Mouse (Mus musculus) small intestine, adult 2 months (tissue): ENCODE data around the gene Rho.

Source experiments
- CTCF ChIP-seq: fragments of 200-500 bp; IDR thresholded peaks from 2 replicates; pipeline ENCODE4 v1.5.1; 2012; ENCODE audit warnings: low read depth, mild to moderate bottlenecking, control low read depth, inconsistent platforms, low read length, moderate library complexity, mixed read lengths; ENCODE audit not compliant: insufficient replicate concordance, insufficient read length; ENCODE audit errors: extremely low read depth
- POLR2A ChIP-seq: fragments of 200-500 bp; IDR thresholded peaks from 2 replicates; pipeline ENCODE4 v1.6.1; 2012; ENCODE audit warnings: low read depth, mild to moderate bottlenecking, control low read depth, inconsistent platforms, low read length, moderate library complexity

DNA sequence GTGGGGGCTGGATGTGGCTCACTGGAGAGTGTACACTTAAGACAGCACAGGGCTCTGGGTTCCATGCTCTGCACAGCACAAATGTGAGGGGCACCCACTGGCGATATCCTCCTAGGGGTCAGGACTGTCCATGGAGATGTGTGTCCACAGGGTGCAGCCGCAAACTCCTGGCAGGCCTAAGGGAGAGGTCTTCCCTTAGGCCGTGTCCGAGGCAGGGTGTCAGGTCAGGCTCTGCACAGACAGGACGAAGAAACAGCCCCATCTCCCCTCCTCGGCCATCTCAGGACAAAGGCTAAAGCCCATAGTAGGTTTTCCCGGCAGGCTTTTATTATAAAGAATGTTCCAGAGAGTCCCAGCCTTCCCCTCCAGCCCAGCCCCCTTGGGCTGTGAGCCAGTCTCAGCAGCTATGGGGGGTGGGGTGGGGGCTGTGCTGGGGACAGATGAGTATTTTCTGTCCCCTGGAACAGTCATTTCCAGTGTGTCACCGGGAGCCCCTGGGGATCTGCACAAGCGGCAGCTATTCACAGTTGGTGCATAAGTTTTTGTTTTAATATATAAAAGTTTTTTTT is 23.0 kb downstream of the Rho start:
- TF ChIP-seq CTCF (no peak), POLR2A (no peak)
